Mouse (Mus musculus): ENCODE data around the gene Copg1. TPM values are rescaled to one million over a fixed set of nuclear protein-coding genes. Genes with fewer than 3 reads are reported as not detected.

Copg1 gene
- polyA plus RNA-seq, 1 experiment: 41.4 TPM

GRCm38 (mm10) chr6:87914326-87915102 lies 26.9 kb downstream of the Copg1 start:
- Histone ChIP-seq H3K4me3 (ENCODE audit: insufficient read depth, low read depth, low read length) (peak overlapping the region; percentile 76), H3K4me1 (ENCODE audit: control insufficient read depth, insufficient read depth, low read length) (peaks cover 8% of the 10 kb centered on the region), H3K27me3 (replicated peaks; ENCODE audit: control insufficient read depth, insufficient read depth, low read length) (no peaks in the 10 kb centered on the region), H3K27ac (ENCODE audit: insufficient read depth, low read depth, low read length) (peak overlapping the region; percentile 70), H3K36me3 (ENCODE audit: control insufficient read depth, insufficient read depth, low read length) (peaks cover 6% of the 10 kb centered on the region; the same call in 1 of the 2 replicates)
- TF ChIP-seq POLR2A (IDR thresholded peaks at IDR 0.05; ENCODE audit: low read depth, low read length): no peak
- no peak for TF ChIP-seq CTCF (conservative IDR thresholded peaks at IDR 0.05; ENCODE audit: insufficient read depth, insufficient read length, low read depth, low read length)
- DNase-seq: peak; percentile 41
- WGBS: 4% methylated on average over 35 of the region's 35 CpGs

GRCm38 (mm10) chr6:87915939-87916338 lies 28.3 kb downstream of the Copg1 start:
- WGBS: 74% methylated on average over 5 of the region's 5 CpGs
- no peak for TF ChIP-seq POLR2A (IDR thresholded peaks at IDR 0.05; ENCODE audit: low read depth, low read length)
- no peak overlapping the region for H3K27ac ChIP-seq (ENCODE audit: insufficient read depth, low read depth, low read length)
- no peak for DNase-seq
- no peaks in the 10 kb centered on the region for H3K27me3 ChIP-seq (replicated peaks; ENCODE audit: control insufficient read depth, insufficient read depth, low read length)
- H3K4me1 ChIP-seq (ENCODE audit: control insufficient read depth, insufficient read depth, low read length): peaks cover 8% of the 10 kb centered on the region
- peaks cover 9% of the 10 kb centered on the region; the same call in 1 of the 2 replicates for H3K36me3 ChIP-seq (ENCODE audit: control insufficient read depth, insufficient read depth, low read length)
- H3K4me3 ChIP-seq (ENCODE audit: insufficient read depth, low read depth, low read length): no peak overlapping the region

GRCm38 (mm10) chr6:87921201-87921600 lies 33.6 kb downstream of the Copg1 start:
- 97% methylated on average over 4 of the region's 4 CpGs for WGBS
- Histone ChIP-seq H3K27me3 (replicated peaks; ENCODE audit: control insufficient read depth, insufficient read depth, low read length) (no peaks in the 10 kb centered on the region), H3K4me1 (ENCODE audit: control insufficient read depth, insufficient read depth, low read length) (no peaks in the 10 kb centered on the region), H3K27ac (ENCODE audit: insufficient read depth, low read depth, low read length) (no peak overlapping the region), H3K4me3 (ENCODE audit: insufficient read depth, low read depth, low read length) (no peak overlapping the region), H3K36me3 (ENCODE audit: control insufficient read depth, insufficient read depth, low read length) (peaks cover 9% of the 10 kb centered on the region; the same call in 1 of the 2 replicates)
- no peak for TF ChIP-seq POLR2A (IDR thresholded peaks at IDR 0.05; ENCODE audit: low read depth, low read length)
- no peak for DNase-seq

GRCm38 (mm10) chr6:87923624-87924023 lies 36.0 kb downstream of the Copg1 start:
- peaks cover 7% of the 10 kb centered on the region for H3K36me3 ChIP-seq (ENCODE audit: control insufficient read depth, insufficient read depth, low read length)
- 89% methylated on average over 1 of the region's 1 CpGs for WGBS
- H3K27ac ChIP-seq (ENCODE audit: insufficient read depth, low read depth, low read length): no peak overlapping the region
- no peak for DNase-seq
- TF ChIP-seq POLR2A (IDR thresholded peaks at IDR 0.05; ENCODE audit: low read depth, low read length): no peak
- no peaks in the 10 kb centered on the region for H3K27me3 ChIP-seq (replicated peaks; ENCODE audit: control insufficient read depth, insufficient read depth, low read length)
- no peak overlapping the region for H3K4me3 ChIP-seq (ENCODE audit: insufficient read depth, low read depth, low read length)
- no peaks in the 10 kb centered on the region for H3K4me1 ChIP-seq (ENCODE audit: control insufficient read depth, insufficient read depth, low read length)

GRCm38 (mm10) chr6:87935037-87935436 lies 47.4 kb downstream of the Copg1 start:
- no peaks in the 10 kb centered on the region for H3K4me1 ChIP-seq (ENCODE audit: control insufficient read depth, insufficient read depth, low read length)
- no peak for DNase-seq
- H3K27me3 ChIP-seq (replicated peaks; ENCODE audit: control insufficient read depth, insufficient read depth, low read length): no peaks in the 10 kb centered on the region
- H3K36me3 ChIP-seq (ENCODE audit: control insufficient read depth, insufficient read depth, low read length): peaks cover 4% of the 10 kb centered on the region; the same call in 1 of the 2 replicates
- no peak overlapping the region for H3K4me3 ChIP-seq (ENCODE audit: insufficient read depth, low read depth, low read length)
- no peak overlapping the region for H3K27ac ChIP-seq (ENCODE audit: insufficient read depth, low read depth, low read length)
- TF ChIP-seq CTCF (conservative IDR thresholded peaks at IDR 0.05; ENCODE audit: insufficient read depth, insufficient read length, low read depth, low read length): no peak
- no peak for TF ChIP-seq POLR2A (IDR thresholded peaks at IDR 0.05; ENCODE audit: low read depth, low read length)
- 86% methylated on average over 5 of the region's 5 CpGs for WGBS

GRCm38 (mm10) chr6:87937178-87937788 lies 49.7 kb downstream of the Copg1 start:
- peak; percentile 57 for DNase-seq
- Histone ChIP-seq H3K36me3 (ENCODE audit: control insufficient read depth, insufficient read depth, low read length) (no peaks in the 10 kb centered on the region), H3K27ac (ENCODE audit: insufficient read depth, low read depth, low read length) (no peak overlapping the region), H3K4me1 (ENCODE audit: control insufficient read depth, insufficient read depth, low read length) (no peaks in the 10 kb centered on the region), H3K4me3 (ENCODE audit: insufficient read depth, low read depth, low read length) (no peak overlapping the region), H3K27me3 (replicated peaks; ENCODE audit: control insufficient read depth, insufficient read depth, low read length) (no peaks in the 10 kb centered on the region)
- 39% methylated on average over 19 of the region's 19 CpGs for WGBS
- TF ChIP-seq POLR2A (IDR thresholded peaks at IDR 0.05; ENCODE audit: low read depth, low read length): no peak

GRCm38 (mm10) chr6:87938941-87939340 lies 51.3 kb downstream of the Copg1 start:
- Histone ChIP-seq H3K4me3 (ENCODE audit: insufficient read depth, low read depth, low read length) (no peak overlapping the region), H3K27ac (ENCODE audit: insufficient read depth, low read depth, low read length) (no peak overlapping the region), H3K4me1 (ENCODE audit: control insufficient read depth, insufficient read depth, low read length) (no peaks in the 10 kb centered on the region), H3K36me3 (ENCODE audit: control insufficient read depth, insufficient read depth, low read length) (no peaks in the 10 kb centered on the region), H3K27me3 (replicated peaks; ENCODE audit: control insufficient read depth, insufficient read depth, low read length) (no peaks in the 10 kb centered on the region)
- TF ChIP-seq POLR2A (IDR thresholded peaks at IDR 0.05; ENCODE audit: low read depth, low read length): no peak
- no peak for TF ChIP-seq CTCF (conservative IDR thresholded peaks at IDR 0.05; ENCODE audit: insufficient read depth, insufficient read length, low read depth, low read length)
- 93% methylated on average over 3 of the region's 3 CpGs for WGBS
- no peak for DNase-seq

Measured in kidney, adult 2 months (tissue).